Mouse (Mus musculus): Measurements from ENCODE around the gene Tecpr1.

Tecpr1 gene

DNA sequence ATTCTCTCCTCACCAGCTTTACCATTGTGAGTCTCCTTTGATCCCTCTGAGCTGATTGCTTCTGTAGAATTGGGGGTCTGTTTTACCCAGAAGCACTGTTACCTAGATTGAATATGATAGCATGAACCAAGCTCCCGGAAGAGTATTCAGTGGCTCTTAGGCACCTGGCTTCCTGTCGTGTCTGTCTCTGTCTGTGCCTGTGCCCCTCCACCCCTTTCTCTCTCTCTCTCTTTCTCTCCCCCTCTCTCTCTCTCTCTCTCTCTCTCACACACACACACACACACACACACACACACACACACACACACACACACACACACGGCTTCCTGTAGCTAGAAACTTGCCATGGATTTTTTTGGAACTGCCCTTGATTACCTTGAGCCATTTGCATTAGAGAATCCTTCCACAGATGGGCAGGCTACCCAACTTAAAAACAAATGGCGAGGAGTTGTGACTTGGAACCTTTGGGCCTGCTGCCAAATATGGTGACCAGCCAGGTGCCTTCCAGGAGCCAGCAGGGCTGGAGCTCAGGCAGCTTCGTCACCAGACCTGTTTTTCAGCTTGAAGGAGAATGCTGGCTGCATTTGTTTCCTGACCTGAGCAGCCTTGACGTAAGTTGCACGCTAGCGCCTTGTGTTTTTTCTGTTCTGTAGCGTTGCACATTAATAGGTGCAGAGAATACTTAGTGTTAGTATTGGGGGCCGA lies 60.5 kb downstream of the Tecpr1 start:
- no peak for DNase-seq

DNA sequence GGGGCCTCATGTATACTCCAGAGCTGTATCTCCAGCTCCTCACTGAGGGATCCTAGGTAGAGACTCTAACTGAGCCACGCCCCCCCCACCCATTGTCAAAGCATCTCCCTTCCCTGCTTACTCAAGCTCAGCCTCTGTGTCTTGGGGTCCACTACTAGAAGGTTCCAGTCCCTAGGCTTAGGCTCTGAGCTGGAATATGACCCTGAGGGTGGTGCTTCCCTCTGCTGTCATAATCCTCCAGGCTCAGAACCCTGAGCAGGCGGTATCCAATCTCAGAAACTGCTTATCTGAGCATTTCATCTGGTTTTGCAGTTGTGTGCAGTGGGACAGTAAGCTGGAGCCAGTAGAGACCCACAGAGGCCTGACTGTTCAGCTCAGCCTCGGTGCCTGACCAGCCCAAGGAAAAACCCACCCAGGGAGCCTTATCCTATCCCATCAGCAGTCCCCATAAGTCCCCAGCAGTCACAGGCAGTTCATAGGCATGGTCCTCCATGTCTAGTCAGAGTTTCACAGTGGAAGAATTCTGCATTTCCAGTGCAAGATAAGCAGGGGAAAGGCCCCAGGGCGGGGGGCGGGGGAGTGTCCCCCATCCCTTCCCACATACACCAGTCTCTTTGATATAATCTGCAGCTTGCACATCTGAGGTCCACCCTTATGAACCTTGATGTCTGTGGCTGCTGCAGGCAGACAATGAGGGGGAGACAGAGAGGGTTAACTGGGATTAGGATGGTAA lies 61.2 kb downstream of the Tecpr1 start:
- DNase-seq, result no peak

GRCm38 (mm10) chr5:144159137-144159536 lies 64.3 kb downstream of the Tecpr1 start:
- DNase-seq, result no peak

DNA sequence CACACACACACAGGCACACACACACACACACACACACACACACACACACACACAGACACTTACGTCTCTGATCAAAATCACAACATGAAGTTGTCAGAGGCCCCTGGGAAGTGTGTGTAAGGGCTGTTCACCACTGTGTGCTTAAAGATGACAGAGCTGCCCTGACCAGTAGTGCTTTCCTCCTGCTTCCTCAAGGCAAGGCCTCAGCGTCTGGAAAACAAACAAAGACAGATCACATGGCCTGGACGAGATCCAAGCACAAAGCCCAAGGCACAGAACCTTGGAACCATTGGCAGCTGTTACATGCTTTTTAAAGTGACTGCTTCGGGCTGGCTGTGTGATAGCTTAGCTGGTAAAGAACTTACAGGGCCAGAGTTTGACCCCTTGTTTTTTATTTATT lies 64.8 kb downstream of the Tecpr1 start:
- peak; percentile 35 for DNase-seq

GRCm38 (mm10) chr5:144154528-144154927 lies 68.9 kb downstream of the Tecpr1 start:
- DNase-seq, result peak; percentile 66

DNA sequence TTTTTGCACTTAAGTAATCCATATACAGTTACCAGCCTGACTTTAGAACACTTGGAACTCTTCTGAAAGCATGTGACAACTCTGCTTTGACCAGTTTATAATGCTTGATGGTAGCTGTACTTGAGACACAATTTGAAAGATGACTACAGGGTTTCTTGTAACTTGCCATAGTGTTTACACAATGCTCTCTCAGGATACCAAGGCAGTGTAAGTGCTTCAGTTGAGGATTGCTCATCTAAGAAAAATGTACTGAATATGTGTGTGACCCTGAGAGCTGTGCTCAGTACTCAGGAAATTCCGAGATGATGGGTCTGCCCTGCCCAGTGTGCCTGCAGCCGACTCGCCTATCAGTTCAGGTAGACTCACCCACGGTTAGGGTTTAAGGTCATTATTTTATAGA lies 72.1 kb downstream of the Tecpr1 start:
- no peak for DNase-seq

DNA sequence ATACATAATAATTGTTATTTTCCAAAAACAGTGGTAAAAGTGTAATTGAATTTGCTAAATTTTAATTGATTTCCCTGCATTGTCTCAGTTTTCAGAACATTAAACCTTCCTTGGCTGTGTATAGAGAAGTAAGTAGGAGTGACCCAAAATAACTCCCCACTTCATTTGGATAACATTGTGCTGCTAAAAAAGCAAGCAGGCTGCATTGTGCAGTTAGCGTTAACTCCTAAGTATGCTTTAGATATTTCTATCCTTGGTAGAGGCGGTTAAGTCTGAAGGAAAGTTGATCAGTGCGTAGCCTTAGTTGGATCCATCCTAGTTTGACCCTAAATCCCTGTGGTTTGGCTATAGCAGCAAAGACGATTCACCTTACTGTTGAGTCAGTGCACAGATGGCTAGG lies 73.9 kb downstream of the Tecpr1 start:
- DNase-seq, result no peak

GRCm38 (mm10) chr5:144146898-144147297 lies 76.5 kb downstream of the Tecpr1 start:
- DNase-seq, result no peak
